Mouse (Mus musculus) heart, postnatal 4 days (tissue): ENCODE measurements around the gene Izumo4. TPM values are rescaled to one million over a fixed set of nuclear protein-coding genes. Genes with fewer than 3 reads are reported as not detected.

ENCODE experiments used
- DNase-seq: peaks from one replicate; pipeline ENCODE4 v3.0.0; 2021
- total RNA-seq, 2 experiments: library from RNA; stranded (reverse); gene quantifications; 2 replicates each; pipeline ENCODE4 v1.2.3; 2021

Izumo4 gene
- total RNA-seq, 2 experiments from 2014 or later: 3.2 to 4.6 TPM

GRCm38 (mm10) chr10:80669737-80670485 lies 32.1 kb upstream of the Izumo4 start:
- peak; percentile 88 for DNase-seq

GRCm38 (mm10) chr10:80670531-80670930 lies 31.5 kb upstream of the Izumo4 start:
- DNase-seq: no peak

DNA sequence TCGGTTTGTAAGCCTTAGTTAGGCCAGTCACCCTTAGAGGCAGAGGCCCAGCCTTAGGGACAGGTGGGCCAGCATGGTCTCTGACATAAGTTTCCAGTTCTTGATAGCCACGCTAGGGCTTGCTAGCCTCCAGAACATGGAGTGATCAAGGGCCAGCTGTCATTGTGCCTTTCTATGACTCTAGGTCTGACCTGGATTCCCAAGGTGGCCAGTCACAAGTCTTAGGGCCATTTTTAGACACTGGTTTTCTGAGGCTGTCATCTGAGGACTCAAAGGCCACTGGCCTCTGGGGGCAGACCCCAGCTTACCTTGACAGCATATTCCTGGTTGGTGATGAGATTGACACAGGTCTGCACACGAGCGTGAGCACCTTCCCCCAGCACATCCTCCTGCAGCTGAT lies 30.7 kb upstream of the Izumo4 start:
- no peak for DNase-seq

GRCm38 (mm10) chr10:80671936-80672690 lies 29.9 kb upstream of the Izumo4 start:
- DNase-seq: no peak

GRCm38 (mm10) chr10:80673690-80674089 lies 28.3 kb upstream of the Izumo4 start:
- no peak for DNase-seq

DNA sequence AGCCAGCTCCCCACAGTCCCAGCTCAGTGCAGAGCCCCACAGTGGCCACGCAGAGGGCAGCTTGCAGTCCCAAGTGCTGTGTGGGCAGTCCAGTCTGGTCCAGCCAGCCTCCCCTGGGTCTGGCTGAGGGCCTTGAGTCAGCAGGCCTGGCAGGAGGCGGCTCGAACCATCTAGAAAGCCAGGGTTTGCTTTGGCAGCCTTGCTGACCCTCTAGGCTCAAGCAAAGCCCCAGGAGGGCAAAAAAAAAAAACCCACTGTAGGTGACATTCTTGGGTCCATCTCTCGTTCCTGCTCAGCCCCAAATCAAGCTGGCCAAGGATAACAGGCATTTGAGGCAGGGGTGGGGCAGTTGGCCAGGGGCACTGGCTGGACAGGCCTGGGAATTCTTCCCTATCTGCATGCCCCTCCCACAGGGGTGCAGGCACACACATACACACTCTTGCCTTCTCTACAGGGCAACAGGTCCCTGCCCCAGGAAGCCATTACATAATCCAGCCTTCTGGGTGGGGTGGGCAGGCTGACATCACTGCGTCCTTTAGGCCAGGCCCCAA lies 27.7 kb upstream of the Izumo4 start:
- DNase-seq: peak; percentile 64

- DNase-seq: no peak
Observed at GRCm38 (mm10) chr10:80674851-80675404, 27.1 kb upstream of the Izumo4 start.

GRCm38 (mm10) chr10:80675405-80676197 lies 26.4 kb upstream of the Izumo4 start:
- DNase-seq: no peak

DNA sequence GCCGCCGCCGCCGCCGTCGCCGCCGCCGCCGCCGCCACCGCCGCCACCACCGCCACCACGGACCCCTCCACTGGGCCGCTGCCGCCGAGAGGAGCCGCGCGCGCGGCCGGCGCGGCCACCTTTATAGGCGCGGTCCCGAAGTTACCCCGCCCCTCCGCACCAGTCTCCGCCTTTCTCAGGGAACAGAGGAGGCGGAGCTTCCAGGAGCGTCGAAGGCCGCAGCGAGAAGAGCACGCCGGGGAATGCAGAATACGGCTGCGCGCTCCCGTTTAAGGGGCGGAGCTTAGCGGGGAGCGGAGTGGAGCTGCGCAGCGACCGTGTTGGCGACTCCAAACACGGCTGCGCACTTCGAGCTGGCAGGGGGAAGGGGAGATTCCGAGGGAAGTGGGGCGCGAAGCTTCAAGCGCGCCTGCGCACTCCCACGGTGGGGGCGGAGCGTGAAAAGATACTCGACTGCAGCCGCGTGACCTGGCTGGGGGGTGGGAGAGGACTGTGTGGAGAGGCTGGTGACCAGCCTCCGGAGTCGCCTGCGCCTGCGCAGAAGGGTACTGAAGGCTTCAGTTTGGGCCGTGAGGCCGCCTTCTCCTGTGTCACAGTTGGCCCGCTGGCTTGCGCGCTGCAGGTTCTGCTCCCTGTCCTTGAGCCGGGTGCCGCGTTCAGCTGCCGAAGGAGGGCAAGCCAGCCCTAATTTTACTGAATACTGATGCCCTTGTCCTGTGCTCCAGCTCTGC lies 25.6 kb upstream of the Izumo4 start:
- DNase-seq: peak; percentile 100

GRCm38 (mm10) chr10:80677128-80677875 lies 24.7 kb upstream of the Izumo4 start:
- no peak for DNase-seq

GRCm38 (mm10) chr10:80677942-80678436 lies 24.0 kb upstream of the Izumo4 start, which contains the start of gene Mknk2:
TSS of gene Mknk2 (minus strand) at chr10:80678112.
- peak; percentile 97 for DNase-seq

GRCm38 (mm10) chr10:80678601-80679377 lies 23.2 kb upstream of the Izumo4 start:
- DNase-seq: no peak

- no peak for DNase-seq
Observed at GRCm38 (mm10) chr10:80679556-80680259, 22.3 kb upstream of the Izumo4 start.

DNA sequence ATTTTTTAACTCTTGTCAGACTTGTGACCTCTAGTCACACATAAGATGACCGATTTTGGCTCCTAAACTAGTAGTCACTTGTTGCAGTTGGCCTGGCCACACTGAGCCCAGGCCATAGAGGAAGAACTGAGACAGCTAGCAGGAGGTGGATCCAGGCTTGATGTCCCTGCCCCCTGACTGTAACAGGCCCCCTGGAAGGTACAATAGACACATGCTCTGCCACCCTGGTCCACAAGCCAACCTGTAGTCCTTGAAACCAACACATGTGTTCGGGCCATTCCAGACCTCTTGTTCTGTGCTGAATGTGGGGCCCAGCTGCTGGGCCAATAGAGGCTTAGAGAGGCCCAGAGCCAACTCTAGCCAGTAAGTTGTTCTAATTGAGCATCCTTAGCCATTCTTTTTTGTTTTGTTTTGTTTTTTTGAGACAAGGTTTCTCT lies 21.7 kb upstream of the Izumo4 start:
- DNase-seq: no peak

DNA sequence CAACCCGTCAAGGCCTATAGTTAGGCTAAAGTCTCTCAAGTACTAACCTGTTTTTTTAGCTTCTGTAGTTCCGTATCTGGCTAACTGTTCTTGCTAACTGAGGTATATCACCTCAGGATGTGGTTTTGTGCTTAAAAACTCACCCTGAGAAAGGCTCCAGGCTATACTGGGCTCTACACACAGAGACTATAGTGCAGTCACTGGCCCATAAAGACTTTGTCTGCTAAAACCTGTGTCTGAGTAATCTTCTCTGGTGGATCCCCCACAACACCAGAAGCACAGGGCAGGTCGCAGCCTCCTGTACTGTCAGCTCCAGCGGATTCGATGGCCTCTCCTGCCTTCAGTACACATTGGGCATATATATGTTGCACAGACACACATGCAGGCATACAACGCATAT lies 20.0 kb upstream of the Izumo4 start:
- no peak for DNase-seq

- no peak for DNase-seq
Observed at GRCm38 (mm10) chr10:80683647-80684046, 18.3 kb upstream of the Izumo4 start.

- DNase-seq: peak; percentile 80
Observed at GRCm38 (mm10) chr10:80684214-80684613, 17.8 kb upstream of the Izumo4 start.

- no peak for DNase-seq
Observed at GRCm38 (mm10) chr10:80684984-80685383, 17.0 kb upstream of the Izumo4 start.

DNA sequence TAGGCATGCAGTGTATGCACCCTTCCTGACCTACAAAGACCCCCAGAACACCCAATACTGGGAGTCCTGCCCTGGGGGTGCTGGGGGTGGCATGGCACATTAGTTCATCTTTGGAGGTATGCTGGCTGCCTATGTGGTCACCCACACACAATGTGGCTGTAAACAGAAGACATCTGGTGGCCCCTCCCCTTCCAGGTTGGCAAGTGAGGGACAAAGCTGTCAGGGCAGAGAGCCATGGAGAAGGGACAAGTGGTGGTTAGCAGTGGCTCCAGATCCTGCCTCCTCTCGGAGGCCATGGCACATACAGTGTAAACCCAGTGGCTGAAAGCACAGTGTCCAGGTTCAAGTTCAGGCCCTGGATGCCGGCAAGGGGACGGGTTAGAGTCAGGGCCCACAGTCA lies 15.4 kb upstream of the Izumo4 start:
- DNase-seq: no peak
